Mouse (Mus musculus) intestine, embryonic 14.5 days (tissue): ENCODE results near the gene Dock6. TPM values are rescaled to one million over a fixed set of nuclear protein-coding genes. Genes with fewer than 3 reads are reported as not detected.
A peak's percentile ranks its signal among the peaks of the same experiment; 100 is the strongest.
"Not testable (repeated sequence)": the region's sequence is repeated elsewhere in the genome, so short reads cannot be mapped to it uniquely, and the experiment has no call there.

ENCODE experiments used
- ATAC-seq: fragments of 200-750 bp; cut with Nextera tagmentation; replicated peaks from 2 replicates; pipeline ENCODE4 v1.8.0; 2017; ENCODE audit warnings: low read depth, moderate number of reproducible peaks, moderate TSS enrichment, moderate library complexity; ENCODE audit not compliant: low FRiP score, low TSS enrichment
- DNase-seq: peaks from one replicate; pipeline ENCODE4 v3.0.0-alpha.2; 2018; ENCODE audit warnings: low spot score
- H3K27ac ChIP-seq: fragments of 300-500 bp; sonication (generic); 2 replicates; pipeline ENCODE4 v1.5.1; 2014; ENCODE audit warnings: low read depth, mild to moderate bottlenecking, control low read depth
- H3K27me3 ChIP-seq: fragments of 300-500 bp; sonication (generic); replicated peaks from 2 replicates; pipeline ENCODE4 v1.6.1; 2014; ENCODE audit warnings: low read length, control low read depth; ENCODE audit not compliant: control insufficient read depth, insufficient read depth
- H3K36me3 ChIP-seq: fragments of 300-500 bp; sonication (generic); 2 replicates; pipeline ENCODE4 v1.6.1; 2014; ENCODE audit warnings: low read length, control low read depth; ENCODE audit not compliant: control insufficient read depth, insufficient read depth
- H3K4me1 ChIP-seq: fragments of 300-500 bp; sonication (generic); replicated peaks from 2 replicates; pipeline ENCODE4 v1.6.1; 2014; ENCODE audit warnings: low read length, control low read depth, mixed read lengths; ENCODE audit not compliant: control insufficient read depth, insufficient read depth
- H3K4me2 ChIP-seq: fragments of 300-500 bp; sonication (generic); 2 replicates; pipeline ENCODE4 v1.6.1; 2014; ENCODE audit warnings: low read length
- H3K4me3 ChIP-seq: fragments of 300-500 bp; sonication (generic); 2 replicates; pipeline ENCODE4 v1.5.1; 2014; ENCODE audit warnings: low read depth, low read length, control low read depth, mixed read lengths
- H3K9ac ChIP-seq: fragments of 300-500 bp; sonication (generic); 2 replicates; pipeline ENCODE4 v1.6.1; 2014; ENCODE audit warnings: mild to moderate bottlenecking, low read length
- H3K9me3 ChIP-seq: fragments of 300-500 bp; sonication (generic); 2 replicates; pipeline ENCODE4 v1.6.1; 2016; ENCODE audit warnings: low read length, control low read depth; ENCODE audit not compliant: control insufficient read depth
- WGBS: fragments of 180-500 bp; shearing (Covaris S2); extraction: QIAGEN DNeasy Blood & Tissue Kit; methylation state at CpG from one replicate; pipeline ENCODE4 v1.1.7; 2014; 5-methylcytosine and 5-hydroxymethylcytosine counted together
- polyA plus RNA-seq: library from polyadenylated mRNA; unstranded; fragments of >200 nt; fragmentation: Nextera tagmentation; extraction: Ambion mirVana; gene quantifications from 2 replicates; pipeline ENCODE4 v1.2.1, GENCODE M21; 2014

The Dock6 gene
- polyA plus RNA-seq = 39.4 and 40.0 TPM in 2 replicates

DNA sequence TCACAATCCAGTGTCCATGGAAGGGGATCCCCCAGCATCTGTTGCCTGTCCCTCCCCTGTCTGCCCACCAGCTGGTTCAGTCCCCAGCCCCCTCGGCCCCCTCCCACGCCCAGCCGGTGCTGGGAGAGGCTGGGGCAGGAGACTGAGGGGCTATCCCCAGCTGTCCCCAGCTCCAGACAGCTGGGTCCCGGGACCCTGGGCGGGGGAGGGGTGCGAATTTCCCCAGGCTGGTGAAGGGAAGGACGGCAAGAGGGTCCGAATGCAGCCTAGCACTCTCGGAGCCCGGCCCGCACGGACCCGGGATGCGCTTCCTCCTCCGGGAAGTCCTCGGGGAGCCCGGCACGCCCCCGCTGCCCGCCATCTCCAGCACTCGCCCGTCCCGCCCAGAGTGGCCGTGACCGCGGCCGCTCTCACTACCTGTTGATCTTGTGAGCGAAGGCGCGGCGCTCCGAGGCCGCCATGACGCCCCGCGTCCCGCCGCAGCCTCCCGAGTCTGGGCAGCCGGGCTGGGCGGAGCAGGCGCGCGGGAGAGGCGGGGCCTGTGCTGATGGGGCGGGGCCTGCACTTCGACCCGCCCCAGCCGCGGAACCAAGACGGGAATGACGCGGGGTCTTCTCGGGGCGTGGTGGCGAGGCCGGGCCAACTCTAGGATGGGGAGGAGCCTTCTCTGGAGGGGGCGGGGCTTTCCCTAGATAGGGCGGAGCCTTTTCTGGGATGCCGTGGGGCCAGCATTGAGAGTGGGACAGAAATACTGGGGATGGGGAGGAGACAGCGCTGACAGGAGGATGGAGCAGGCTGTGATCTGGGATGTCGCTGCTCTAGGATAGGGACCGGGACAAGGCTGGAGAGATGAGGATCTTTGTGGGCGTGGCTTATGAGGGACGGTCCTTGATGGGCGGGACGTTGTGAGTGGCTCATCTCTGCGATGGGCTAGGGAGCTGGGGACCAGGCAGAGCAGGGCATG is at the start of gene Dock6:
Gene Dock6, minus strand, starts transcription at position 508 of the 964 bp plus-strand sequence.
- Histone ChIP-seq H3K4me2 (peak within 1 kb of the TSS; percentile 66), H3K36me3 (no peaks in the 10 kb centered on the region), H3K27ac (peak within 1 kb of the TSS; percentile 64), H3K9ac (peak within 1 kb of the TSS; percentile 64), H3K4me1 (peaks cover 16% of the 10 kb centered on the region), H3K27me3 (no peaks in the 10 kb centered on the region), H3K9me3 (no peaks in the 10 kb centered on the region), H3K4me3 (peak within 1 kb of the TSS; percentile 74)
- ATAC-seq (peak; percentile 92), DNase-seq (peak; percentile 97)
- WGBS = under 1% methylated on average over 67 of the region's 68 CpGs

DNA sequence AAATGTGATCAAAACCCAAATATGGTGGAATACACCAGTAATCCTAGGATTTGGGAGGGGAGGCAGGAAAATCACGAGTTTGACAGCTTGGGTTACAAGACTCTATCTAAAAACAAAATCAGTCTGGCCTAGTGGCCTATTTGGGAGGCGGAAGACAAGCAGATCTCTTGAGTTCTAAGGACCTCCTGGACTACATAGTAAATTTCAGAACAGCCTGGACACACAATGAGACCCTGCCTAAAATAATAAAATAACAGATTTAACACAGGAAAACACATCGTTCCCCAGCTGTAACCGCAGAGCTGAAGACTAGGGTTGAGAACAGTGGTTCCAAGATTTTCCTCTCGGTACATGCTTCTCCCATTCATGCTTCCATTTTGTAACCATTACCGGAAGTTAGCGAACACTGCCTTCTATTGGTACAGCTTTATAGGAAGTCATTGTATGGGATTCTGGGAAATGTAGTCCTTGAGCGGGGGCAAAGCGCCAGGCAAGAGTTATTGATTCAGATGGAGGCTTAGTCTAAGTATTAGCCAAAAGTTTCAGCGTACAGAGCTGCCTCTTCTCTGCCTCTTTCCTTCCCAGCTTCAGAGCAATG is 48.9 kb upstream of the Dock6 start:
- H3K9ac ChIP-seq = no peak overlapping the region
- no peaks in the 10 kb centered on the region for H3K4me1 ChIP-seq
- H3K4me2 ChIP-seq = peak overlapping the region; percentile 63
- peak overlapping the region; percentile 50 for H3K4me3 ChIP-seq
- no peaks in the 10 kb centered on the region for H3K27me3 ChIP-seq
- ATAC-seq = peak; percentile 80
- no peak overlapping the region for H3K27ac ChIP-seq
- 16% methylated on average over 10 of the region's 10 CpGs for WGBS
- H3K9me3 ChIP-seq = no peaks in the 10 kb centered on the region
- H3K36me3 ChIP-seq = no peaks in the 10 kb centered on the region
- peak; percentile 81 for DNase-seq

DNA sequence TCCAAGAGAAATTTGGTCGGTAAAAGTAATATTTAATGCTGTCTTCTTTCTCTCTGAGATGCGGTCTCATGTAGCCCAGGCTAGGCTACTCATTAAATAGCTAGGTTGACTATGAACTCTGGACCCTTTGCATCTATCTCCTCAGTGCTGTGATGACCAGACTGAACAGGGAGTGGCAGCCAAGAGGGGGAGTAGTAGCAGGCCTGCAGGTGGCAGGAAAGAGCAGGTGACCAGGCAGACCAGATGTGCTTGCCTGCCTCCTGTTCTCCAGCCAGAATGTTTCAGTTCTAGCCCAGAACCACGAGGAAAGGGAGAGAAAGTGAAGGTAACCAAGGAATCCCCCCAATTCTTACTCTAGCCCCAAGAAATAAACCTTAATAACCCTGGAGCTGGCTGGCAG is 36.8 kb upstream of the Dock6 start:
- Histone ChIP-seq H3K27ac (no peak overlapping the region), H3K27me3 (no peaks in the 10 kb centered on the region), H3K4me1 (no peaks in the 10 kb centered on the region), H3K9me3 (no peaks in the 10 kb centered on the region), H3K9ac (no peak overlapping the region), H3K4me3 (no peak overlapping the region), H3K4me2 (no peak overlapping the region), H3K36me3 (no peaks in the 10 kb centered on the region)
- DNase-seq (no peak), ATAC-seq (no peak)
- WGBS = 59% methylated on average over 3 of the region's 3 CpGs

DNA sequence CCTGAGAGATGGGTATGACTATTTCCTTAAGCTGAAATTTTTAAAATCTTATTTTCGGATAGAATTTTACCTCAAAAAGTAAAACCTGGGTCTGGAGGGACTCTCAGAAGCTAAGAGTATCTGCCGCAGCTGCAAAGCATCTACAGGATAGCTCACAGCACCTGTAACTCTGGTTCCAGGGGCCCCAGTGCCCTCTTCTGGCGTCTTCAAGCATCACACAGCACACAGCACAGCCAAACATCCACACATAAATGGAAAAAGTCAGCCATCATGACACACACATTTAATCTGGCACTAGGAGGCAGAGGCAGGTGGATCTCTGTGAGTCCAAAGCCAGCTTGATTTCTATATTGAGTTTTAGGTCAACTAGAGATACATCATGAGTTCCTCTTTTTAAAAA is 24.2 kb upstream of the Dock6 start:
- ATAC-seq (no peak), DNase-seq (no peak)
- Histone ChIP-seq H3K9me3 (no peaks in the 10 kb centered on the region), H3K27ac (no peak overlapping the region), H3K9ac (no peak overlapping the region), H3K4me1 (no peaks in the 10 kb centered on the region), H3K27me3 (no peaks in the 10 kb centered on the region; the same call in 1 of the 2 replicates), H3K4me3 (no peak overlapping the region), H3K4me2 (no peak overlapping the region), H3K36me3 (no peaks in the 10 kb centered on the region)
- 58% methylated on average over 3 of the region's 3 CpGs for WGBS

DNA sequence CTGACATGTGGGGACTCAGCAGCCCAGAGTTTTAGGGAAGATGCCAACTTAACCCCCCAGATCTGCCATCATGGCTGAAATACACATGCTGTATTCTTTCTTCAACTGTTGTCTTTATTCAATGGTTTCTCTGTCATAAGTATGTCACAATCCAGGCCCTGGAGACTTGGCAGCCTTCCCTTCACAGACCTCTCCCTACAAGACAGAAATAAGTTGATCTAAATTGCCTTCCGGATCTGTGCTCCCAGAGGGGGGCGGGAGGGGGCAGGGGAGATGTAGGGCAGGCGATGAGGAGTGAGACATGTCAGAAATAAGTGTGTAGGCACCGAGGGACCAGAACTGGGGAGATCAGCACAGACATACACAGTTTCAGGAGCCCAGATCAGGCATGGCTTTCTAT is 19.8 kb upstream of the Dock6 start:
- Histone ChIP-seq H3K27ac (no peak overlapping the region), H3K4me3 (no peak overlapping the region), H3K9me3 (no peaks in the 10 kb centered on the region), H3K4me2 (no peak overlapping the region), H3K27me3 (no peaks in the 10 kb centered on the region; the same call in 1 of the 2 replicates), H3K9ac (no peak overlapping the region), H3K36me3 (no peaks in the 10 kb centered on the region), H3K4me1 (no peaks in the 10 kb centered on the region)
- WGBS = 56% methylated on average over 4 of the region's 4 CpGs
- no peak for DNase-seq
- ATAC-seq = no peak

DNA sequence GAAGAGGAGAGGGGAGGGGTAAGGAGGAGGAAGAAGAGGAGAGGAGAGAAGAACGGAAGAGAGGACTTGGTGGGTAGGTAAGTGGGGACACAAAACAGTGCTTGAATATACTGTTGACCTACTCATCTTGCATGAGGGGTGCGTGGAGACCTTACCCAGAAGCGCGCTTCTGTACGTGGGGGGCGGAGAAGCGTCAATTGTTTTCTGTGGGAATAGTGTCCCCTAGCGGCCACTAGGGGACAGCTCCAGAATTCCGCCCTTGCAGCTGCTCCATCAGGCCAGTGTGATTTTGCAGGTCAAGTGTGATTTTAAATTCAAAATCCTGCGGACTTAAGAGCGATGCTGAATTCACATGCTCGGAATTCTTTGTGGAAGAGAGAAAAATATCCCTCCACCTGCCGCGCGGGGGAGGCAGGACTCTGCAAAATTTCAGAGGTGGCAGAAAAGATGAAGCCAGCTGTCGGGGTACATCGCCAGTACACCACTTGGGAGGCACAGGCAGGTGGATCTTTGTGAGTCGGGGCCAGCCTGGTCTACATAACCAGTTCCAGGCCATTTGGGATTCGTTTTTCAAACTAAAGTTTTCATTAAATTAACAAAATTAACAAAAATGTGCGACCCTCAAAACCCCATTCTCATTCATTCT is 18.6 kb upstream of the Dock6 start:
- Histone ChIP-seq H3K9ac (no peak overlapping the region), H3K27ac (no peak overlapping the region), H3K4me2 (peak overlapping the region; percentile 37), H3K36me3 (no peaks in the 10 kb centered on the region), H3K4me3 (no peak overlapping the region), H3K4me1 (no peaks in the 10 kb centered on the region), H3K9me3 (no peaks in the 10 kb centered on the region), H3K27me3 (no peaks in the 10 kb centered on the region; the same call in 1 of the 2 replicates)
- DNase-seq = peak; percentile 67
- peak; percentile 63 for ATAC-seq
- WGBS = 18% methylated on average over 20 of the region's 20 CpGs

DNA sequence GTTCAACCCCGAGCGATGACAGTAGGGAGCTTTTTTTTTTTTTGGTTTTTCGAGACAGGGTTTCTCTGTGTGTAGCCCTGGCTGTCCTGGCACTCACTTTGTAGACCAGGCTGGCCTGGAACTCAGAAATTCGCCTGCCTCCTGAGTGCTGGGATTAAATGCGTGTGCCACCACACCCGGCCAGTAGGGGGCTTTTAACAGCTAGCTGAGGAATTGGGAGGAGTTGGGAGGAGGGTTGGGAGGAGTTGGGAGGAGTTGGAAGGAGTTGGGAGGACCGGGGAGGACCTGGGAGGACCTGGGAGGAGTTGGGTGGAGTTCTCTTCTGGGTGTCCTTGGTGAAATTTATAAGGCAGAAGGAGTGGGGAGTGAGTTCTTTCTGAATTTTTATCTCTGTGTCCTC is 16.9 kb upstream of the Dock6 start:
- not testable (repeated sequence) for DNase-seq, H3K36me3 ChIP-seq, H3K27ac ChIP-seq, H3K9ac ChIP-seq, H3K9me3 ChIP-seq, H3K27me3 ChIP-seq, ATAC-seq, H3K4me1 ChIP-seq, H3K4me2 ChIP-seq, H3K4me3 ChIP-seq
- WGBS = 52% methylated on average over 7 of the region's 7 CpGs

DNA sequence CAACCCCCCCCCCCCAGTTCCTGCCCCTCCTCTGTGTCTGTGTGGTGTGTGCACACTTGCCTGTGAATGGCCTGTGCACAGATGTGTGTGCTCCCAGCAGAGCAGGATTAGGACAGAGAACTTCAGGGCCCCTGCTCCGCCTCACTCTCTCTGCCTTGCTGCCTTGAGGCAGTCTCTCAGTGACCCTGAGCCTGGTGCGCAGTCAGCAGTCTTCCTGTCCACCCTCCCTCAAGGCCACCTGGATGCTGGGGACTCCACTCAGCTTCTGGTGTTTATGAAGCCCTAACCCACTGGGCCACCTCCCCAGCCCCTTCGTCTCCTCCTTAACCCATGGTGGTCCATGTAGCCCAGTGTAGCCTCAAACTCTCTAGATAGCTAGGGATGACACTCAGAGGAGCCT is 15.3 kb upstream of the Dock6 start:
- Histone ChIP-seq H3K27me3 (no peaks in the 10 kb centered on the region; the same call in 1 of the 2 replicates), H3K9me3 (no peaks in the 10 kb centered on the region), H3K4me3 (no peak overlapping the region), H3K9ac (no peak overlapping the region), H3K4me2 (no peak overlapping the region), H3K27ac (no peak overlapping the region), H3K4me1 (no peaks in the 10 kb centered on the region), H3K36me3 (no peaks in the 10 kb centered on the region)
- WGBS = 77% methylated on average over 3 of the region's 3 CpGs
- ATAC-seq (no peak), DNase-seq (no peak)
